Mouse (Mus musculus) C2C12 (cell line): ENCODE measurements around the gene Nup107.

Experiments used
- CTCF ChIP-seq: IDR thresholded peaks from one replicate; pipeline ENCODE4 v1.5.1; 2011; ENCODE audit not compliant: control insufficient read depth, insufficient read depth, insufficient read length
- MAX ChIP-seq: IDR thresholded peaks from one replicate; pipeline ENCODE4 v1.6.1; 2011; ENCODE audit warnings: mild to moderate bottlenecking, control low read depth
- MYOD1 ChIP-seq: IDR thresholded peaks from one replicate; pipeline ENCODE4 v1.6.1; 2011; ENCODE audit warnings: low read depth; ENCODE audit not compliant: control insufficient read depth, insufficient read length
- MYOG ChIP-seq: IDR thresholded peaks from one replicate; pipeline ENCODE4 v1.6.1; 2011; ENCODE audit not compliant: control insufficient read depth, insufficient read length; ENCODE audit errors: extremely low read depth

DNA sequence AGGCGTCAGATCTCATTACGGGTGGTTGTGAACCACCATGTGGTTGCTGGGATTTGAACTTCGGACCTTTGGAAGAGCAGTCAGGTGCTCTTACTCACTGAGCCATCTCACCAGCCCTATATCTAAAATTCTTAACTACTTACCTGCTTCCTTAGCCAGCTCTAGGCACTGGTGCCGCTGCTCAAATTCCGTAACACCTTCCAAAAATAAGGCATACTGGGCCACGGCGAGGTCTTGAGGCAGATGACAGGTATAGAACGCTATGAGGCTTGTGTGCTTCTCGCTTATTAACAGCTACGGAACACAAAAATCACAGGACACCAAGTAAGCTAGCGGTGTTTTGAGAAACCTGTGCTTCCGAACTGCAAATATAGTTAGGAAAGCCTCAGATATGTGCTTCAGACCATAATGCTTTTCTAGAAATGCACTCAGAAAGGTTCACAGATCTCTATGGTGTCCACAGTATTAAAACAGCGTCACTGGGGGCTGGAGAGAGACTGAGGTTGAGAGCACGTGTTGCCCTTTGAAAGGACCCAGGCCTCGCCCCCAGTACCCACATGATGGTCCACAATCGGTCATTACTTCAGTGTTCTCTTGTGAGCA lies 28.8 kb downstream of the Nup107 start:
- no peak for TF ChIP-seq CTCF
- no peak for TF ChIP-seq MYOD1
- TF ChIP-seq MAX: no peak
- no peak for TF ChIP-seq MYOG
